Mouse (Mus musculus) lung, postnatal 0 days (tissue): ENCODE data around the gene Pakap.

Source experiments
- CTCF ChIP-seq: IDR thresholded peaks from 2 replicates; pipeline ENCODE4 v1.5.1; 2016; ENCODE audit warnings: antibody characterized with exemption, mild to moderate bottlenecking
- EP300 ChIP-seq: IDR thresholded peaks from 2 replicates; pipeline ENCODE4 v1.6.1; 2016; ENCODE audit warnings: antibody characterized with exemption, mild to moderate bottlenecking, control low read depth

- no peak for TF ChIP-seq CTCF
- TF ChIP-seq EP300 = no peak
Observed at GRCm38 (mm10) chr4:57896631-57897030, 328.7 kb downstream of the Pakap start.
